Mouse (Mus musculus): Measurements from ENCODE around the gene Mrpl53.

GRCm38 (mm10) chr6:83136291-83136880 is 27.5 kb downstream of the Mrpl53 start:
- TF ChIP-seq POLR2A (IDR thresholded peaks at IDR 0.05; ENCODE audit: control insufficient read depth, low read depth, low read length) (no peak), CTCF (IDR thresholded peaks at IDR 0.05; ENCODE audit: control insufficient read depth, insufficient read depth, insufficient replicate concordance, low read depth, low read length) (no peak)
